Mouse (Mus musculus) c-Kit-positive CD71-negative TER-119-negative erythroid progenitor cells, embryonic 14.5 days (primary cell): ENCODE data around the gene Hspbap1.

Source experiments
- DNase-seq: peaks from one replicate; pipeline ENCODE4 v3.0.0-alpha.2; 2013; ENCODE audit warnings: low read depth

Gene Hspbap1

GRCm38 (mm10) chr16:35769878-35770657 lies at the start of gene Hspbap1:
Hspbap1 (plus strand) TSS chr16:35770375.
- DNase-seq = peak; percentile 79

- no peak for DNase-seq
Observed at GRCm38 (mm10) chr16:35724561-35724960, 45.6 kb upstream of the Hspbap1 start.

- DNase-seq = no peak
Observed at GRCm38 (mm10) chr16:35726601-35727000, 43.6 kb upstream of the Hspbap1 start.

GRCm38 (mm10) chr16:35729151-35729738 lies 40.9 kb upstream of the Hspbap1 start:
- no peak for DNase-seq

- DNase-seq = no peak
Observed at GRCm38 (mm10) chr16:35732096-35732495, 38.1 kb upstream of the Hspbap1 start.

- peak; percentile 53 for DNase-seq
Observed at GRCm38 (mm10) chr16:35734038-35734437, 36.1 kb upstream of the Hspbap1 start.

- no peak for DNase-seq
Observed at GRCm38 (mm10) chr16:35738096-35738767, 31.9 kb upstream of the Hspbap1 start.

GRCm38 (mm10) chr16:35739548-35739947 lies 30.6 kb upstream of the Hspbap1 start:
- DNase-seq = no peak

- DNase-seq = no peak
Observed at GRCm38 (mm10) chr16:35740357-35740756, 29.8 kb upstream of the Hspbap1 start.

GRCm38 (mm10) chr16:35740943-35741342 lies 29.2 kb upstream of the Hspbap1 start:
- no peak for DNase-seq

GRCm38 (mm10) chr16:35741621-35742020 lies 28.6 kb upstream of the Hspbap1 start:
- DNase-seq = no peak

GRCm38 (mm10) chr16:35742251-35742937 lies 27.8 kb upstream of the Hspbap1 start:
- no peak for DNase-seq

GRCm38 (mm10) chr16:35747417-35748236 lies 22.5 kb upstream of the Hspbap1 start:
- no peak for DNase-seq

GRCm38 (mm10) chr16:35748237-35748603 lies 22.0 kb upstream of the Hspbap1 start:
- no peak for DNase-seq

GRCm38 (mm10) chr16:35749385-35749784 lies 20.8 kb upstream of the Hspbap1 start:
- no peak for DNase-seq

- DNase-seq = no peak
Observed at GRCm38 (mm10) chr16:35751841-35752240, 18.3 kb upstream of the Hspbap1 start.

- no peak for DNase-seq
Observed at GRCm38 (mm10) chr16:35753926-35754325, 16.2 kb upstream of the Hspbap1 start.

GRCm38 (mm10) chr16:35755502-35756334 lies 14.5 kb upstream of the Hspbap1 start:
- DNase-seq = no peak

- no peak for DNase-seq
Observed at GRCm38 (mm10) chr16:35756697-35757096, 13.5 kb upstream of the Hspbap1 start.

- no peak for DNase-seq
Observed at GRCm38 (mm10) chr16:35759401-35759800, 10.8 kb upstream of the Hspbap1 start.
